Mouse (Mus musculus): ENCODE data around the gene Pnpla8. TPM values are rescaled to one million over a fixed set of nuclear protein-coding genes. Genes with fewer than 3 reads are reported as not detected.

Gene Pnpla8
- polyA plus RNA-seq, 1 experiment: 4.6 TPM

DNA sequence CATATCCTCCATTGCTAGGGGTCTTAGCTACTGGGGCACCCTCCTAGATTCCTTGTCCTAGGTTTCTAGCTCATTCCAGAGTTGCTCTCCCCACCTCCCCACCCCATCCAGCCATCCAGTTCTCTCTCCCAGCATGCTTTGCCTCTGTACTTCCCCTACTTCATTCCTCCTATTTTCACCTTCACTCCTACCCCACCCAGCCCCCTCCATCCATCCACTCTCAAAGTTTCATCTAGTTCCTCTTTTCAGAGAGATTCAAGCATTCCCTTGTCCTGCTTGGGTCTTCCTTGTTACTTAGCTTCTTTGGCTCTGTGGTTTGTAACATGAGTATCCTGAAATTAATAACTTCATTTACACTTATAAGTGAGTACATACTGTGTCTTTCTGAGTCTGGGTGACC lies 41.4 kb downstream of the Pnpla8 start:
- Histone ChIP-seq H3K27me3 (ENCODE audit: control insufficient read depth, insufficient read depth, insufficient read length) (no peaks in the 10 kb centered on the region), H3K79me2 (ENCODE audit: control insufficient read depth, insufficient read depth) (no peaks in the 10 kb centered on the region), H3K36me3 (ENCODE audit: control insufficient read depth, insufficient read depth) (no peaks in the 10 kb centered on the region), H3K79me3 (ENCODE audit: low read depth) (no peaks in the 10 kb centered on the region), H3ac (ENCODE audit: control insufficient read depth, insufficient read length, low read depth) (no peak overlapping the region), H3K4me3 (ENCODE audit: insufficient read depth, poor library complexity, severe bottlenecking) (no peak overlapping the region)
- TF ChIP-seq CEBPB (IDR thresholded peaks at IDR 0.05; ENCODE audit: low read depth) (no peak), MYOG (IDR thresholded peaks at IDR 0.05; ENCODE audit: control insufficient read depth, extremely low read depth, insufficient read length) (no peak), CTCF (IDR thresholded peaks at IDR 0.05; ENCODE audit: control insufficient read depth, insufficient read depth, insufficient read length) (no peak), MYOD1 (IDR thresholded peaks at IDR 0.05; ENCODE audit: control insufficient read depth, insufficient read length, low read depth) (no peak), MAX (IDR thresholded peaks at IDR 0.05) (no peak), USF1 (IDR thresholded peaks at IDR 0.05; ENCODE audit: low read depth) (no peak), FOSL1 (IDR thresholded peaks at IDR 0.05; ENCODE audit: insufficient read depth, low read length, poor library complexity, severe bottlenecking) (no peak)

DNA sequence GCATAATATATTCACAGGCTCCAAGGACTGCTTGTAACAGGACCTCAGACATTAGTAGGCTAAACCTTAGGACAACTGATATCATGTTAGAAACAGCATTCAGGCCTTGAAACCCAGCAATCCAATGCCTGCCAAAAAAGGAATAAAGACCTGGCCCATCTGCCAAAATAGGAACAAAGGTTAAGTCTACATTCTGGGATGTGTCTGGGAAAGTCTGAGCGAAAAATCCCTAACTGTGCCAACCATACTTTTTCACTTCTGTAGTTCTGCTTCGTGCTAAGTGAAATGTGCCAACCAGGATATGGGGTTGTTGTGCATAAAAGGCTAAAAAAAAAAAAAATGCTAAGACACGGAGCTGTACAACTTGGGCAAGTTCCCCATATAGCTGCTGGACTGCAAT lies 44.5 kb downstream of the Pnpla8 start:
- peaks cover 6% of the 10 kb centered on the region for H3K79me2 ChIP-seq (ENCODE audit: control insufficient read depth, insufficient read depth)
- no peak for TF ChIP-seq CTCF (IDR thresholded peaks at IDR 0.05; ENCODE audit: control insufficient read depth, insufficient read depth, insufficient read length)
- TF ChIP-seq MAX (IDR thresholded peaks at IDR 0.05): no peak
- no peak for TF ChIP-seq USF1 (IDR thresholded peaks at IDR 0.05; ENCODE audit: low read depth)
- TF ChIP-seq CEBPB (IDR thresholded peaks at IDR 0.05; ENCODE audit: low read depth): no peak
- no peak for TF ChIP-seq FOSL1 (IDR thresholded peaks at IDR 0.05; ENCODE audit: insufficient read depth, low read length, poor library complexity, severe bottlenecking)
- TF ChIP-seq MYOG (IDR thresholded peaks at IDR 0.05; ENCODE audit: control insufficient read depth, extremely low read depth, insufficient read length): no peak
- no peak for TF ChIP-seq MYOD1 (IDR thresholded peaks at IDR 0.05; ENCODE audit: control insufficient read depth, insufficient read length, low read depth)
- H3K27me3 ChIP-seq (ENCODE audit: control insufficient read depth, insufficient read depth, insufficient read length): no peaks in the 10 kb centered on the region
- no peaks in the 10 kb centered on the region for H3K79me3 ChIP-seq (ENCODE audit: low read depth)
- no peaks in the 10 kb centered on the region for H3K36me3 ChIP-seq (ENCODE audit: control insufficient read depth, insufficient read depth)
- H3K4me3 ChIP-seq (ENCODE audit: insufficient read depth, poor library complexity, severe bottlenecking): no peak overlapping the region
- no peak overlapping the region for H3ac ChIP-seq (ENCODE audit: control insufficient read depth, insufficient read length, low read depth)

DNA sequence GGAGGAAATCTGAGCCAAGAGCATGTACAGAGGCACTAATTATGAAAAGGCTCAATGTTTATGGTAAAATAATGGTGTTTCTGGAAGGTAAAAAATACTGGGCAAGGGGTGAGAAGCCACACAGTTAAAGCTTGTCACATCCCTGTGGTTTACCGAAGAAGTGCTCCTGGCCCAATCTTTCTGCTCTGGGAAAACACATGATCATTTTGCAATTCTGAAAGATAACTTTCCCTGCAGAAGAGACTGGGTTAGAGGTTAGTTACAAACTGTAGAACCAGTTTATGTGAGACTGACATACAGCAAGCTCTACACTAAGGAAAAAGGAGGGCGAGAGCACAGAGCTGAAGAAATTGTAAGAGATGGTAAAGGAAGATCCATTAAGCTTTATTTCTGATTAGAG lies 46.0 kb downstream of the Pnpla8 start:
- TF ChIP-seq MYOG (IDR thresholded peaks at IDR 0.05; ENCODE audit: control insufficient read depth, extremely low read depth, insufficient read length): no peak
- Histone ChIP-seq H3ac (ENCODE audit: control insufficient read depth, insufficient read length, low read depth) (no peak overlapping the region), H3K36me3 (ENCODE audit: control insufficient read depth, insufficient read depth) (no peaks in the 10 kb centered on the region), H3K27me3 (ENCODE audit: control insufficient read depth, insufficient read depth, insufficient read length) (no peaks in the 10 kb centered on the region), H3K79me3 (ENCODE audit: low read depth) (no peaks in the 10 kb centered on the region), H3K4me3 (ENCODE audit: insufficient read depth, poor library complexity, severe bottlenecking) (no peak overlapping the region), H3K79me2 (ENCODE audit: control insufficient read depth, insufficient read depth) (peaks cover 7% of the 10 kb centered on the region)

DNA sequence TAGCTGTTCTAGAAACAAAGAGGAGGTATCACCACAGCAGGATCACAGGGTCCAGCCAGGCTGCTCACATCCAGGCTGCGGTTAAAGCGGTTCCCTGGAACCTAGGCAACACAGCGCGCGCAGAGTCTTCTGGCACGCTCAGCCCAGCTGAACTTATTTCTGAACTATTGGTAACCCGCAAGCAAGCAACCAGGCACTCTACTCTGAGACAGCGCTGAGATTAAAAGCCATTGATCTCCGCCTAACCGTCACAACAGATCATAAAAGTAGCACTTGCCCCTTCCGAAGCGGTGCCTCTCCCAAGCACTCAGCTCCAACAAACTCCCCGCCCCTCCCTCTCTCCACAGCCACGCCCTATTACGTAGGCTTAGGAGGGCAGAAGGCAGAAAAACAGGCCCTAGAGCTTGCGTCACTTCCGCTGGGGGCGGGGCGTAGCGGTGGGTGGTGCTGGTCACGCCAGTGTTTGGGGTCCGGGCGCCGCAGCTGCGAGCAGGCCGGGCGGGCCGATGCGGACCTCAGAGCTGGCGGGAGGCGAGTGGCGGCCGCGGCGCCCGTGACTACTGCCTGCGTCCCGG lies 47.6 kb downstream of the Pnpla8 start:
- TF ChIP-seq FOSL1 (IDR thresholded peaks at IDR 0.05; ENCODE audit: insufficient read depth, low read length, poor library complexity, severe bottlenecking) (no peak), MYOD1 (IDR thresholded peaks at IDR 0.05; ENCODE audit: control insufficient read depth, insufficient read length, low read depth) (no peak), CEBPB (IDR thresholded peaks at IDR 0.05; ENCODE audit: low read depth) (no peak), MYOG (IDR thresholded peaks at IDR 0.05; ENCODE audit: control insufficient read depth, extremely low read depth, insufficient read length) (no peak), MAX (IDR thresholded peaks at IDR 0.05) (no peak), USF1 (IDR thresholded peaks at IDR 0.05; ENCODE audit: low read depth) (no peak), CTCF (IDR thresholded peaks at IDR 0.05; ENCODE audit: control insufficient read depth, insufficient read depth, insufficient read length) (no peak)
- no peaks in the 10 kb centered on the region for H3K79me3 ChIP-seq (ENCODE audit: low read depth)
- H3K79me2 ChIP-seq (ENCODE audit: control insufficient read depth, insufficient read depth): peaks cover 7% of the 10 kb centered on the region
- H3K27me3 ChIP-seq (ENCODE audit: control insufficient read depth, insufficient read depth, insufficient read length): no peaks in the 10 kb centered on the region
- no peaks in the 10 kb centered on the region for H3K36me3 ChIP-seq (ENCODE audit: control insufficient read depth, insufficient read depth)
- peak overlapping the region; percentile 47 for H3K4me3 ChIP-seq (ENCODE audit: insufficient read depth, poor library complexity, severe bottlenecking)
- peak overlapping the region; percentile 40 for H3ac ChIP-seq (ENCODE audit: control insufficient read depth, insufficient read length, low read depth)

DNA sequence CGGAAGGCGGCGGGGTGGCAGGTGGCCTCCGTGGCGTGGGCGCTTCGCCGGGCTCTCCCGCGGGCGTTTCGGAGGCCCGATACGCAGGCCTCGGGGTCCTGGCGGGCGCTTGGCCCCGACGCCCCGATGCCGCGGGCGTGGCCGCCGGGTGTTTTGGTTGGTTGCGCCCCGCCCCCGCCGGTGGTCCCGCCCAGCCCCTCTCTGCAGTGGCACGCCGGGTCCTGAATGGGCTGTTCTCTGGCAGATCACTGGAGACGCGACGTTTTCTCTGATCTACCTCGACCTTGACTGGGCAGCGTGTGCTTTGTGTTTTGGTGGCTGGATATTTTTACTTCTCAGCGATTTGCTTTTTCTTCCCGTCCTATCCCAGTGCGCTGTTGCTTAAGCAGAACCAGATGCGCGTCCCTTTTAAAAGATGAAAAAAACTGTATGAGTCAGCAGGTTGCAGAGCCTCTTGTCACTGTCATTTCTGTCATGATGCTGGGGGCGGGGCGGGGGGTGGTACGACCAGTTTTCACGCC lies 48.2 kb downstream of the Pnpla8 start:
- TF ChIP-seq CTCF (IDR thresholded peaks at IDR 0.05; ENCODE audit: control insufficient read depth, insufficient read depth, insufficient read length) (no peak), MAX (IDR thresholded peaks at IDR 0.05) (no peak), MYOG (IDR thresholded peaks at IDR 0.05; ENCODE audit: control insufficient read depth, extremely low read depth, insufficient read length) (no peak), CEBPB (IDR thresholded peaks at IDR 0.05; ENCODE audit: low read depth) (no peak), FOSL1 (IDR thresholded peaks at IDR 0.05; ENCODE audit: insufficient read depth, low read length, poor library complexity, severe bottlenecking) (no peak), MYOD1 (IDR thresholded peaks at IDR 0.05; ENCODE audit: control insufficient read depth, insufficient read length, low read depth) (no peak), USF1 (IDR thresholded peaks at IDR 0.05; ENCODE audit: low read depth) (no peak)
- no peaks in the 10 kb centered on the region for H3K79me3 ChIP-seq (ENCODE audit: low read depth)
- H3K27me3 ChIP-seq (ENCODE audit: control insufficient read depth, insufficient read depth, insufficient read length): no peaks in the 10 kb centered on the region
- peak overlapping the region; percentile 47 for H3K4me3 ChIP-seq (ENCODE audit: insufficient read depth, poor library complexity, severe bottlenecking)
- peaks cover 7% of the 10 kb centered on the region for H3K79me2 ChIP-seq (ENCODE audit: control insufficient read depth, insufficient read depth)
- H3ac ChIP-seq (ENCODE audit: control insufficient read depth, insufficient read length, low read depth): peak overlapping the region; percentile 40
- H3K36me3 ChIP-seq (ENCODE audit: control insufficient read depth, insufficient read depth): no peaks in the 10 kb centered on the region
